Mouse (Mus musculus) liver, embryonic 14.5 days (tissue): ENCODE data around the gene Hps6. TPM values are rescaled to one million over a fixed set of nuclear protein-coding genes. Genes with fewer than 3 reads are reported as not detected.
A peak's percentile ranks its signal among the peaks of the same experiment; 100 is the strongest.

Source experiments
- ATAC-seq: fragments of 200-750 bp; cut with Nextera tagmentation; 2 replicates; pipeline ENCODE4 v1.8.0; 2017; ENCODE audit warnings: moderate number of reproducible peaks, mild to moderate bottlenecking, moderate library complexity; ENCODE audit not compliant: insufficient read depth
- DNase-seq, 3 experiments: peaks; one replicate each; pipeline ENCODE4 v3.0.0-alpha.2; 2012 to 2013; ENCODE audit warnings: low read depth in 3 of 3, low spot score in 3 of 3
- H3K27ac ChIP-seq: fragments of 300-500 bp; sonication (generic); 2 replicates; pipeline ENCODE4 v1.5.1; 2014; ENCODE audit warnings: moderate library complexity, mild to moderate bottlenecking, control low read depth, inconsistent platforms
- H3K27me3 ChIP-seq: fragments of 300-500 bp; sonication (generic); 2 replicates; pipeline ENCODE4 v1.6.1; 2014; ENCODE audit warnings: mild to moderate bottlenecking, low read length, moderate library complexity; ENCODE audit not compliant: control insufficient read depth, insufficient read depth
- H3K36me3 ChIP-seq: fragments of 300-500 bp; sonication (generic); replicated peaks from 2 replicates; pipeline ENCODE4 v1.6.1; 2014; ENCODE audit warnings: low read depth; ENCODE audit not compliant: control insufficient read depth, insufficient read depth
- H3K4me1 ChIP-seq, 2 experiments: fragments of 200-500 bp in 1 of 2; fragments of 300-500 bp in 1 of 2; sonication (generic) in 1 of 2; replicated peaks; 2 replicates each; pipeline ENCODE4 v1.6.1; 2012 to 2014; ENCODE audit warnings: antibody characterized with exemption in 1 of 2, inconsistent platforms in 1 of 2, low read length in 1 of 2; ENCODE audit not compliant: control insufficient read depth in 2 of 2, insufficient read depth in 2 of 2
- H3K4me2 ChIP-seq: fragments of 300-500 bp; sonication (generic); 2 replicates; pipeline ENCODE4 v1.6.1; 2014; ENCODE audit warnings: low read depth, mild to moderate bottlenecking, control low read depth, moderate library complexity
- H3K4me3 ChIP-seq, 2 experiments: fragments of 200-500 bp in 1 of 2; fragments of 300-500 bp in 1 of 2; sonication (generic) in 1 of 2; 2 replicates each; pipeline ENCODE4 v1.5.1; 2012 to 2014; ENCODE audit warnings: low read depth in 2 of 2, low read length in 2 of 2, mild to moderate bottlenecking in 2 of 2, control low read depth in 1 of 2, inconsistent platforms in 1 of 2, moderate library complexity in 1 of 2; ENCODE audit not compliant: insufficient read depth in 1 of 2
- H3K9ac ChIP-seq: fragments of 300-500 bp; sonication (generic); replicated peaks from 2 replicates; pipeline ENCODE4 v1.6.1; 2014; ENCODE audit warnings: mild to moderate bottlenecking, control low read depth, moderate library complexity
- H3K9me3 ChIP-seq: fragments of 300-500 bp; sonication (generic); 2 replicates; pipeline ENCODE4 v1.6.1; 2016; ENCODE audit warnings: low read length, mixed read lengths; ENCODE audit not compliant: control insufficient read depth
- CTCF ChIP-seq: IDR thresholded peaks from 2 replicates; pipeline ENCODE4 v1.5.1; 2016; ENCODE audit warnings: antibody characterized with exemption, low read depth, control low read depth
- EP300 ChIP-seq: IDR thresholded peaks from 2 replicates; pipeline ENCODE4 v1.6.1; 2016; ENCODE audit warnings: antibody characterized with exemption, low read depth
- WGBS: fragments of 180-500 bp; shearing (Covaris S2); extraction: QIAGEN DNeasy Blood & Tissue Kit; methylation state at CpG from one replicate; pipeline ENCODE4 v1.1.7; 2014; ENCODE audit not compliant: insufficient replicate concordance; 5-methylcytosine and 5-hydroxymethylcytosine counted together
- polyA plus RNA-seq, 2 experiments: library from polyadenylated mRNA; depleted of rRNA in 1 of 2; stranded (reverse) in 1 of 2; unstranded in 1 of 2; fragments of >200 nt; fragmentation: Nextera tagmentation in 1 of 2; extraction: Ambion mirVana in 1 of 2; gene quantifications; 2 replicates each; pipeline versions ENCODE4 v1.2.1 to v1.2.3; 2012 to 2014

Hps6 gene
- polyA plus RNA-seq, 2 experiments: 1.2 to 1.4 TPM

DNA sequence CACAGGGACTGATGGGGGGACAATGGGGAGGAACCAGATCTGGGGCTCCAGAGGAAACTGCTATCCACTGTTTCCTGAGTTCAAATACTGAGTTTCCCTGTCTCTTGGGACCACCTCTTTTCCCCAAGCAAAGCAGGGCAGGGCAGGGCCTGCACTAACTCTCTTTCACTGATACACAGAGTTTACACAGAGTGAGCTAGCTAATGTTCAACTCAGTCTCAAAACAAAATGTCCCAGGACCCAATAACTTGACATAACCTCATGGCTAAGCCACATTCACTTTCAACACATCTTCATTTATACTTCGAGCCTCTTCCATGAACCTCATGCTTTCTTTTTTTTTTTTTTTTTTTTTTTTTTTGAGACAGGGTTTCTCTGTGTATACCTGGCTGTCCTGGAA is 26.3 kb downstream of the Hps6 start:
- ATAC-seq (no peak), DNase-seq (no peak)
- Histone ChIP-seq H3K27me3 (no peaks in the 10 kb centered on the region), H3K4me2 (no peak overlapping the region), H3K4me3 (no peak overlapping the region), H3K27ac (no peak overlapping the region), H3K9me3 (no peaks in the 10 kb centered on the region), H3K4me1 (peaks cover 0 to 4% of the 10 kb centered on the region in 2 experiments; a peak in 3 of 4 replicates), H3K9ac (no peak overlapping the region), H3K36me3 (peaks cover 27% of the 10 kb centered on the region)
- 75% methylated on average over 1 of the region's 1 CpGs for WGBS
- no peak for TF ChIP-seq CTCF

DNA sequence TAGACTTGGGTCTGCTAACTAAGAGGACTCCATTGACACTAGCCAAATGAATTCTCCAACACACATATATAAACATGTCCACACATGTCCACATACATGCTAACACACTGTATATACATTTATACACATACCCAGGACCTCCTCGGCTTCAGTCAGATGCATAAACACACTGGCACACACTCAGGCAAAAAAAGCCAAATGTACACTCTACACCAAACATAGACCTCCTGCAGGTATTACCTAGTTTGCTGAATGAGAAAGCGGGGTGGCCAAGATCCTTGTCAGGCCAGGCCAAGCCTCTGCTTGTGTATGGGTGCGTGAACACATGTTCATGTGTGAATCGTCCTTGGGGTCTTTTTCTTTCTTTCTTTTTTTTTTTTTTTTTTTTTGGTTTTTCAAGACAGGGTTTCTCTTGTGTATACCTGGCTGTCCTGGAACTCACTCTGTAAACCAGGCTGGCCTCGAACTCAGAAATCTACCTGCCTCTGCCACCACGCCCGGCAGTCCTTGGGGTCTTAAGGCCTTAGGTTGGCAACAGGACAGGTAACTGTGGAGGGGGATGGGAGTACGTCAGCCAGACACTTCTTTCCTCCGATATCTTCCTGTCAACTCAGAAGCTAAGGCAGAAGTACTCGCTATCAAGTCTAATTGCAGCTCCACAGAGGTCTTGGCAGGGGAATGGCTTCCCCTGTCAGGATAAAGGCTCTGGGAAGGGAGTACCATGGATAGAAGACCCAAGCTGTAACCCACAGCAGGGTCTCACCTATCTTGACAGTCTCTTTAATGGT is 27.1 kb downstream of the Hps6 start:
- Histone ChIP-seq H3K36me3 (peaks cover 34% of the 10 kb centered on the region), H3K9ac (no peak overlapping the region), H3K9me3 (no peaks in the 10 kb centered on the region), H3K4me1 (peaks cover 0 to 4% of the 10 kb centered on the region in 2 experiments; a peak in 3 of 4 replicates), H3K4me3 (no peak overlapping the region), H3K4me2 (no peak overlapping the region), H3K27ac (no peak overlapping the region), H3K27me3 (no peaks in the 10 kb centered on the region)
- TF ChIP-seq CTCF (no peak), EP300 (no peak)
- 80% methylated on average over 10 of the region's 10 CpGs for WGBS
- no peak for ATAC-seq
- no peak for DNase-seq

DNA sequence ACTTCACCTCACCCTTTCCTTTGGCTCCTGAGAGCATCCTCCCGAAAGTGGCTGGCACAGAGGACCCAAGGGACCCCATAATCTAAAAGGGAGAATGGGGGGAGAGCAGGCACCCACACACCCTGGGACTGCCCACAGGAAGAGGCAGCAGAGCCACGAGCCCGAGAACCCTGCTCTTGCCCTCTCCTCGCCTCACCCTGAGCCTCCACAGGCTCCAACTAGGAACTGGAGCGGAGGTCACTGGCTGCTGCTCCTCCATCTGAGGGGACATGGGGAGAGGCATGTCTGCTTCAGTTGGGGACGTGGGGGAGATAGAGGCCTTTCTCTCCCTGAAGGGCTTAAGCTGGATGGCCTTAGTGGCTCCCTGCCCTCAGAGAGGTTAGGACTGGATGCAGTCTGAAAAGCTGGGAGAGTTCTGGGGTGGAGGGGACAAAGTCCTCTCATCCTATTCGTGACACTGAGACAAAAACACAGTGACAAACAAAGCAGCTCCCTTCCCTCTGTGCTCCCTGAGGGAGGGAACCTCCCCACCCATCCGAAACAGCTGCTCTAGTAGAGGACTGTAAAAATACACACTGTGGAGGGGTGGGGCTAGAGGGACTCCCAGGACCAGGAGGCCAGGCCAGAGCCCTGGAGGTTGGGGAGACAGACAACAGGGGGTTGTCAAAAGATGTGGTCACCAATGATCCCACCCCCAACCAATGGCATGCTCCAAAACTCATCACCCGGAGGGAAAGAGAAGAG is 28.6 kb downstream of the Hps6 start:
- Histone ChIP-seq H3K27ac (no peak overlapping the region), H3K4me2 (no peak overlapping the region), H3K9ac (no peak overlapping the region), H3K9me3 (no peaks in the 10 kb centered on the region), H3K4me1 (peaks cover 11 to 12% of the 10 kb centered on the region in 2 experiments), H3K36me3 (peaks cover 48% of the 10 kb centered on the region), H3K4me3 (no peak overlapping the region), H3K27me3 (no peaks in the 10 kb centered on the region)
- DNase-seq: no peak
- ATAC-seq: peak; percentile 31; the same call in 1 of the 2 replicates
- TF ChIP-seq EP300 (no peak), CTCF (no peak)
- WGBS: 68% methylated on average over 9 of the region's 9 CpGs

DNA sequence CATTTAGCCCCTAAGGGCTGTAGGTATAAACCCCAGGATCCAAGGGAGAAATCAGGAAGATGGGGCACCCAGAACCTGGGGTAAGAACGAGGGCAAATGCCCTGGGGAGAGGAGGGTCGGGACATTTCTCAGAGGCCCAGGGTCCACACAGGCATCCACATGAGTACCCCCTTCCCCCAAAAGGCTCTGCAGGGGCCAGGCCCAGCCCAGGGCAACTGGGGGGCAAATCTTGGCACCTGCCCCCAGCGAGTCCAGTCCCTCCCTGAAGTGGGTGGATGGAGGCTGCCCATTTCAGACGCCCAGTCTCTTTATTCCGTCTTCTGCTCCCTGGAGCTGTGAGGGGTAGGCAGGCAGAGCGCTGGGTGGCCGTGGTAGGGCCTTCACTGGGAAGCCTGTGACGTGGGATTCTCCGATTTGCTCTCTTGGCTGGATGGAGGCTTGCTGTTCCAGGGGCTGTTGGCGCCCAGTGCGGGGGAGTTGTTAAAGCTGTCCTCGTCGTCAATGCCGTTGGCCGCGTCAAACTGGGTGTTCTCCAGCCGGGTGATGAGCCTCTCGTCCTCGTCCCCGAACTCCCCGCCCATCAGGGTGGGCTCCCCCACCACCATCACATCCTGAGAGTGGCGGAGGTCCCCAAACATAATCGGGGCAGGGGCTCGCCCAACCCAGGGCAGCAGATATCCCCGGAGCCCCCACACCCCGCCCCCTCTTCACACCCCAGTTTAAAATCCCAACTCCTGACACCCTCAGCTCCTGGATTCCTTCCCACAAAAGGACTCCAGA is 29.6 kb downstream of the Hps6 start:
- Histone ChIP-seq H3K36me3 (peaks cover 48% of the 10 kb centered on the region), H3K9me3 (no peaks in the 10 kb centered on the region), H3K27ac (no peak overlapping the region), H3K27me3 (no peaks in the 10 kb centered on the region), H3K4me3 (no peak overlapping the region), H3K4me1 (peaks cover 20% of the 10 kb centered on the region in 2 experiments), H3K9ac (no peak overlapping the region), H3K4me2 (no peak overlapping the region)
- DNase-seq (no peak), ATAC-seq (no peak)
- TF ChIP-seq CTCF (no peak), EP300 (no peak)
- WGBS: 86% methylated on average over 26 of the region's 26 CpGs
